Mouse (Mus musculus): ENCODE measurements around the gene Otulin.

DNA sequence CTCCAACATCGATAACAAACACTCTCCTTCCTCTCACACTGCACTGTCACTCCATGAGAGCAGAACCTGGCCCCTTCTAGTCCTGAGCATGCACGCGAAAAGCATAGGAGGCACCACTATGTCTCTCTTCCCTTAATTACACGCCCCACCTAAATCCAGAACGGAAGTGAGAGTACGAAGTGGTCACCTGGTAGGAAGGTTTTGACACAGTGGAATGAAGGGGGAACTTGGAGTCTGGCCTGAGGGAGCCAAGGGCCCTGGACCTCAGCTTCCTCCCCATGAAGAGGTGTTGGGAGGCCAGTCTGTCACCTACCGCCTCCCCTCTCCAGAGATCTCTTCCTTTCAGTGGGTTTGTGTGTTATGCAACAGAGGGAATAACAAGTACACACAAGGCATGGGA lies 44.6 kb upstream of the Otulin start:
- no peak for TF ChIP-seq ZMIZ1 (IDR thresholded peaks at IDR 0.05; ENCODE audit: low read depth, low read length)
- no peak for TF ChIP-seq NELFE (IDR thresholded peaks at IDR 0.05; ENCODE audit: low read depth, low read length)
